Mouse (Mus musculus) intestine, embryonic 16.5 days (tissue): ENCODE data around the gene Shisal2b. TPM values are rescaled to one million over a fixed set of nuclear protein-coding genes. Genes with fewer than 3 reads are reported as not detected.

Experiments
- ATAC-seq: fragments of 200-750 bp; cut with Nextera tagmentation; 2 replicates; pipeline ENCODE4 v1.8.0; 2017; ENCODE audit warnings: moderate TSS enrichment, moderate library complexity
- H3K27ac ChIP-seq: fragments of 300-500 bp; sonication (generic); 2 replicates; pipeline ENCODE4 v1.5.1; 2014; ENCODE audit warnings: mild to moderate bottlenecking, low read length
- H3K27me3 ChIP-seq: fragments of 300-500 bp; sonication (generic); replicated peaks from 2 replicates; pipeline ENCODE4 v1.6.1; 2014; ENCODE audit warnings: low read length, control low read depth, mixed read lengths; ENCODE audit not compliant: control insufficient read depth, insufficient read depth
- H3K36me3 ChIP-seq: fragments of 300-500 bp; sonication (generic); 2 replicates; pipeline ENCODE4 v1.6.1; 2014; ENCODE audit warnings: low read length, control low read depth; ENCODE audit not compliant: control insufficient read depth, insufficient read depth
- H3K4me1 ChIP-seq: fragments of 300-500 bp; sonication (generic); 2 replicates; pipeline ENCODE4 v1.6.1; 2014; ENCODE audit warnings: low read length, control low read depth, mixed read lengths; ENCODE audit not compliant: control insufficient read depth, insufficient read depth
- H3K4me2 ChIP-seq: fragments of 300-500 bp; sonication (generic); 2 replicates; pipeline ENCODE4 v1.6.1; 2014; ENCODE audit warnings: low read depth, low read length, control low read depth
- H3K4me3 ChIP-seq: fragments of 300-500 bp; sonication (generic); 2 replicates; pipeline ENCODE4 v1.5.1; 2014; ENCODE audit warnings: mild to moderate bottlenecking, low read length
- H3K9ac ChIP-seq: fragments of 300-500 bp; sonication (generic); 2 replicates; pipeline ENCODE4 v1.6.1; 2014; ENCODE audit warnings: low read depth, low read length
- H3K9me3 ChIP-seq: fragments of 300-500 bp; sonication (generic); 2 replicates; pipeline ENCODE4 v1.6.1; 2016; ENCODE audit warnings: low read length, control low read depth; ENCODE audit not compliant: control insufficient read depth
- WGBS: fragments of 180-500 bp; shearing (Covaris S2); extraction: QIAGEN DNeasy Blood & Tissue Kit; methylation state at CpG from one replicate; pipeline ENCODE4 v1.1.7; 2014; 5-methylcytosine and 5-hydroxymethylcytosine counted together
- polyA plus RNA-seq: library from polyadenylated mRNA; unstranded; fragments of >200 nt; fragmentation: Nextera tagmentation; extraction: Ambion mirVana; gene quantifications from 2 replicates; pipeline ENCODE4 v1.2.1, GENCODE M21; 2015

The Shisal2b gene
- polyA plus RNA-seq, 1 experiment from 2014 or later: 0.13 TPM

DNA sequence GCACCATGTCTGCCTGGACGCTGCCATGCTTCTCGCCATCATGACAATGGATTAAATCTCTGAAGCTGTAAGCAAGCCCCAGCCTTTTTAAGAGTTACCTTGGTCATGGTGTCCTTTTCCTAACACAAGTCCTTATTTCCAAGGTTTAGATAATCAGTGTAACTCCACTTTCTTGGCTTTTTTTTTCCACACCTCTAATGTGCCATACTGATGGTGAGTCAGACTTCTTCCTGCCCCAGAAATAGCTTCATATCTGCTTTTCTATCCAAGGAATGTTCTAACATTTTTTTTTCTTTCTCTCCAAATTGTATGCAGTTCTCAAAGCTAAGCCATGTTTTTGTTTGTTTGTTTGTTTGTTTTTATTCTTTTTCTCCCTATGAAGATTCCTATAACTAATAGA lies 6.2 kb upstream of the Shisal2b start:
- ATAC-seq: no peak
- H3K9me3 ChIP-seq: no peaks in the 10 kb centered on the region
- no peaks in the 10 kb centered on the region for H3K36me3 ChIP-seq
- no peak overlapping the region for H3K4me3 ChIP-seq
- no peak overlapping the region for H3K9ac ChIP-seq
- no peak overlapping the region for H3K4me2 ChIP-seq
- no peak overlapping the region for H3K27ac ChIP-seq
- WGBS: 91% methylated on average over 2 of the region's 2 CpGs
- no peaks in the 10 kb centered on the region for H3K27me3 ChIP-seq
- no peaks in the 10 kb centered on the region for H3K4me1 ChIP-seq

DNA sequence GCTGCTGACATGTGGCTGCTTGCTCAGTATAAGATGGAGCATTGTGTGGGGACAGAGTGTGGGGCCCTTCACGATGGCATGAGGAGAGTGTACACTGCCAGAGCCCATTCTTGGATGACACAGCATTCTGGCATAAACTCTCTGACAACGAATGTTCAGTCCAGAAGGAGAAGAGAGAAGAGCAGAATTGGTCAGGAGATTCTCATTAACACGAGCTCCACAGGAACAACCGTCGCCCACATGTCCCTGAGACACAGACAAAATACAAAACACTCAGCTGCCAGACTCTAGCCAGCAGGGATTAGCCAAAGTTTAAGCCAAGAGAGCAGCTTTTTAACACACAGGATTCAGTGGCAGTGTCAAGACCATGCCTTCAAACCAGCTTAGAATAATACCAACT lies 3.0 kb upstream of the Shisal2b start:
- Histone ChIP-seq H3K36me3 (no peaks in the 10 kb centered on the region), H3K27ac (no peak overlapping the region), H3K9me3 (no peaks in the 10 kb centered on the region), H3K4me3 (no peak overlapping the region), H3K9ac (no peak overlapping the region), H3K4me2 (no peak overlapping the region), H3K4me1 (no peaks in the 10 kb centered on the region), H3K27me3 (peaks cover 2% of the 10 kb centered on the region; the same call in 1 of the 2 replicates)
- no peak for ATAC-seq
- WGBS: 86% methylated on average over 5 of the region's 5 CpGs

DNA sequence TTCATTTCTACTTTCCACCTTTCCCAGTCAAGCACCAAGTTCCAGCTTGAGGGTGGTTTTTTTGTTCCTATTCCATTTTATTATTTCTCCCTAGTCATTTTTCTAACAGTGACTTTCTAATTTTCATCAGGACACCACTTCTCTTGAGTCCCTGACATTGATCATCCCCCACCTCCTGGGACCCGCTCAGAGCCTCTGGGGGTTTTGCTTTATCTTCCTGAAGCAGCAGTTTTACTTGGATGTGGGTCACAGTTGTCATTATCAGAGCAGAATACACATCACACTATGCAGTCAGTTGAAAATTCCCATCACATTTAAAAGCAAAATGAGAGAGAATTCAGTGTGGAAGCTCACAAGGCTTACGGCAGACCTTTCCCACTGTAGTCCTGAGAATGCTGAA lies 10.0 kb downstream of the Shisal2b start:
- 74% methylated on average over 2 of the region's 2 CpGs for WGBS

DNA sequence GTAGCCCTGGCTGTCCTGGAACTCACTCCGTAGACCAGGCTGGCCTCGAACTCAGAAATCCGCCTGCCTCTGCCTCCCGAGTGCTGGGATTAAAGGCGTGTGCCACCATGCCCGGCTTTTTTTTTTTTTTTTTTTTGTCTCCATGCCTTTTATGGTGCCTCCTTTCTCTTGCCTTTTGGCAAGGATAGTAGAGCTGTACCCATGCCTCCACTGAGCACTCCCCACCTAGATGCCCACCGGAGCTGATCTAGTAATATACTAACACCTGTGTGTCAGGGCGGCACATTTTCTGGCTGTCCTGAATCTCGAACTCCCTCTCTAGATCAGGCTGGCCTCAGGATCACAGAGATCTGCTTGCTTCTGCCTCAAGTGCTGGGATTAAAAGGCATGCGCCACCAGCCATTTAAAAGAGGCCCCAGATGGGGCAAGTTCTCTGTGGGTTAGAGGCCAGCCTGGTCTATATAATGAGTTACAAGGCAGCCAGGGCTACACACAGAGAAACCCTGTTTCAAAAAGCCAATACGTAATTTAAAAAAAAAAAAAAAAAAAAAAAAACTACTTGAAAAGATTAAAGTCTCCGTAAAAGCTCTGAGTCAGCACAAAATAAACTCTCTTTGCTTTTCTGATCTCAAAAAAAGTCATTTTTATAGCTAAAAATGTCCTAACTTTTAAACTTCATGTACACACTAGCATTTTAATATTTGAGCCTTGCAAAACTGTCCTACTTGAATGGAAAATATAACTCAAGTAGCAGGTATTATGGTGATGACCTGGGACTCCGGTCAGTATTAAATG lies 20.2 kb downstream of the Shisal2b start:
- H3K4me2 ChIP-seq: no peak overlapping the region
- 0 out of 2 replicates have a peak, but pooled peaks cover 3% of the 10 kb centered on the region for H3K36me3 ChIP-seq
- no peaks in the 10 kb centered on the region for H3K9me3 ChIP-seq
- ATAC-seq: no peak
- WGBS: 88% methylated on average over 13 of the region's 13 CpGs
- no peak overlapping the region for H3K9ac ChIP-seq
- no peaks in the 10 kb centered on the region for H3K27me3 ChIP-seq
- H3K4me3 ChIP-seq: no peak overlapping the region
- no peaks in the 10 kb centered on the region for H3K4me1 ChIP-seq
- H3K27ac ChIP-seq: no peak overlapping the region

More for the DNA sequence above, 10.0 kb downstream of the Shisal2b start:
- Histone ChIP-seq H3K27me3 (no peaks in the 10 kb centered on the region), H3K4me1 (no peaks in the 10 kb centered on the region), H3K36me3 (no peaks in the 10 kb centered on the region), H3K4me3 (no peak overlapping the region), H3K4me2 (no peak overlapping the region), H3K27ac (no peak overlapping the region), H3K9me3 (no peaks in the 10 kb centered on the region), H3K9ac (no peak overlapping the region)
- no peak for ATAC-seq

DNA sequence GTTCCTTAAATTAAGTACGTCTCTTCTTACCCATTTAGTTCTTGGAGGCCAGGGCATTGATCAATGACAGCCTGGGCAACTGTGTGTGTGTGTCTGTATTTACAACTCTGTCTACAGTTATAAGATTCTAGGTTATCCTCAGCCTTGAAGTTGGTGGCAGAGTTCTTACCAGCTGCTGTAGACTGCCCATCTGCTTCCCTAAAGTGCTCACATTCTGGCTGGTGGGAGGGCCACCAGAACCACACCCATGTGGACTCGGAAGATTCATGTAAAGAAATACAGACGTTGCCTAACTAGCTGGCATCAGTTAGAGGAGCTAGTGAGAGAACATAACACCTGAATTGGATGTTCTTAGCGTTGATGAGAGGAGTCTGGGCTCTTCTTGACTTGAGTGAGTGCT lies 21.8 kb downstream of the Shisal2b start:
- no peak for ATAC-seq
- no peak overlapping the region for H3K9ac ChIP-seq
- H3K4me3 ChIP-seq: no peak overlapping the region
- no peaks in the 10 kb centered on the region for H3K27me3 ChIP-seq
- WGBS: 70% methylated on average over 4 of the region's 4 CpGs
- no peaks in the 10 kb centered on the region for H3K9me3 ChIP-seq
- no peaks in the 10 kb centered on the region for H3K4me1 ChIP-seq
- no peak overlapping the region for H3K4me2 ChIP-seq
- H3K36me3 ChIP-seq: 0 out of 2 replicates have a peak, but pooled peaks cover 7% of the 10 kb centered on the region
- no peak overlapping the region for H3K27ac ChIP-seq

DNA sequence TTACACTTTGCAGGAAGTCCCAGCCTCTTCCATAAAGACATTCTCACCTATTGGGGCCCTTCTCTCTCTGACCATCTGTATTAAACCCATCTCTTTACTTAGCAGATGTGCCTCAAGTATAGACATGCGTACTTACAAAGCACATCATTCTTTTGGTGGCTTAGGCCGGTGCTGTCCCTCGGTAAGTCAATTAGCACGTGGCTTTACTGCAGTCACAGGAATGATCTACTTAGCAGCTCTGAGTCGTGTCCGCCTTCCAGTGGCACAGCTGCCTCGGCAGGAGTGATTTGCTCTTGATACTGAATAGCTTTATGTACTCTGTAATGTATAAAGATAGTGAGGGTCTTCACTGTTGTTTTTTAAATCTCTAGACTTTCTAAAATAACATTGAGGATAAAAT lies 26.1 kb downstream of the Shisal2b start:
- no peak overlapping the region for H3K9ac ChIP-seq
- no peak overlapping the region for H3K27ac ChIP-seq
- no peak overlapping the region for H3K4me3 ChIP-seq
- no peak overlapping the region for H3K4me2 ChIP-seq
- H3K36me3 ChIP-seq: 0 out of 2 replicates have a peak, but pooled peaks cover 15% of the 10 kb centered on the region
- H3K4me1 ChIP-seq: no peaks in the 10 kb centered on the region
- no peak for ATAC-seq
- WGBS: 66% methylated on average over 7 of the region's 7 CpGs
- no peaks in the 10 kb centered on the region for H3K27me3 ChIP-seq
- no peaks in the 10 kb centered on the region for H3K9me3 ChIP-seq

DNA sequence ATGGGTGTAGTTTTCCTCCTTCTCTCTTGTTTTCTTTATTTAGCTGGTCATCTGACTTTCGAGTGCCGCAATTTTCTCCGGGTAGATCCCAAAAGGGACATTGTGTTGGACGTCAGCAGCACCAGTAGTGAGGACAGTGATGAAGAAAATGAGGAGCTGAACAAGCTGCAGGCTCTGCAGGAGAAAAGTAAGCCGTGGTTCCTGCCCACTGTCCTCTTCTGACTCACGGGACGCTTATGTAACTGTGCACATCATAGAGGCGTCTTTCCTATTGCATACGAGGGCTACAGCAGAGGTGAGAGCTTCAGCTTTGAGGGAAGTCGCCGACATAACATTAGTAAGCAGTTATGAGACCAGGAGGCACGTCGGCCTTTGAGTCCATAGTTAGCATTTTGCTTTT lies 30.9 kb downstream of the Shisal2b start:
- 94% methylated on average over 13 of the region's 13 CpGs for WGBS

DNA sequence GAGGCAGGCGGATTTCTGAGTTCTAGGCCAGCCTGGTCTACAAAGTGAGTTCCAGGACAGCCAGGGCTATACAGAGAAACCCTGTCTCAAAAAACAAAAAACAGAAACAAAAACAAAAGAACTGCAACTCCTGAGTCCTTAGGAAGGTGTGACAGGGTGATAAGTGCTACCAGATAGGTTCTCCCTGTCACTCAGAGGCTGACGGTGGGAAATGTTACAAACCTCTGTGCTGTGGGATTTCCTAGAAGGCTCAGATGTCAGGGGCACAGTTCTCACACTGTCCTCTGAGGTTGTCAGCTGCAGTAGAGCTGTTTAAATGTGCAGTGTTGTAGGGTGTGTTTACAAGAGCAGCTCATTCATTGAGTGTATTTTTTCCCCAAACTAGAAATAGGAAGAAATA lies 38.2 kb downstream of the Shisal2b start:
- Histone ChIP-seq H3K9ac (no peak overlapping the region), H3K4me1 (peaks cover 4% of the 10 kb centered on the region; the same call in 1 of the 2 replicates), H3K27me3 (no peaks in the 10 kb centered on the region), H3K9me3 (no peaks in the 10 kb centered on the region), H3K27ac (no peak overlapping the region), H3K4me2 (no peak overlapping the region), H3K36me3 (peaks cover 18% of the 10 kb centered on the region), H3K4me3 (no peak overlapping the region)
- 90% methylated on average over 2 of the region's 2 CpGs for WGBS
- ATAC-seq: no peak

More for the DNA sequence above, 30.9 kb downstream of the Shisal2b start:
- Histone ChIP-seq H3K4me1 (no peaks in the 10 kb centered on the region), H3K27me3 (no peaks in the 10 kb centered on the region), H3K4me2 (no peak overlapping the region), H3K27ac (no peak overlapping the region), H3K36me3 (peaks cover 20% of the 10 kb centered on the region), H3K9ac (no peak overlapping the region), H3K9me3 (no peaks in the 10 kb centered on the region), H3K4me3 (no peak overlapping the region)
- no peak for ATAC-seq

DNA sequence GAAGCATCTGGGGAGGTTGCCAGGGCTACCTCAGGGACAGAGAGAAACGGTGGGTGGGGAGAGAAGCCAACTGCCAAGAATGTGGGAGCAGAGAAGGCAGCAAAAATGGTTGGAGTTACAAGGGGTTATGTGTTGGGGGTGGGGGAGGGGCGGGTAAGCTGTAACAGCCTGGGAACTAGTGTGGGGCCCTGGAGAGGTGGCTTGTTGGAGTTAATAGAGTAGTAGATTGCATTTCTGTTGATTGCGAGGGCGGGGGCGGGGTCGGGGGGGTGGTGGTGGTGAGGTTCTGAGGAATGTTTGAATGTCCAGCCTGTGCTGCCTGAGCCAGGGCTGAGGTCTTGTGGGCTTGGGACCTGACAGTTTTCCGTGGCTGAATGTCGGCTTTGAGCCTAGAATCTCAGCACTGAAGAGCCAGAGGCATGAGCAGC lies 41.3 kb downstream of the Shisal2b start:
- Histone ChIP-seq H3K4me1 (peaks cover 13% of the 10 kb centered on the region), H3K36me3 (peaks cover 5% of the 10 kb centered on the region), H3K27me3 (no peaks in the 10 kb centered on the region), H3K9ac (no peak overlapping the region), H3K4me2 (peak overlapping the region; percentile 32; the same call in 1 of the 2 replicates), H3K27ac (no peak overlapping the region), H3K4me3 (no peak overlapping the region), H3K9me3 (no peaks in the 10 kb centered on the region)
- WGBS: 24% methylated on average over 8 of the region's 8 CpGs
- peak; percentile 67 for ATAC-seq
